Mouse (Mus musculus) erythroblast, embryonic 14.5 days (primary cell): Measurements from ENCODE around the gene Igsf8. TPM values are rescaled to one million over a fixed set of nuclear protein-coding genes. Genes with fewer than 3 reads are reported as not detected.

Source experiments
- H3K27me3 ChIP-seq: 2 replicates; pipeline ENCODE4 v1.6.1; 2012; ENCODE audit warnings: inconsistent platforms; ENCODE audit not compliant: control insufficient read depth
- H3K36me3 ChIP-seq: 2 replicates; pipeline ENCODE4 v1.6.1; 2012; ENCODE audit warnings: mild to moderate bottlenecking, inconsistent platforms; ENCODE audit not compliant: control insufficient read depth
- H3K4me1 ChIP-seq: 2 replicates; pipeline ENCODE4 v1.6.1; 2012; ENCODE audit warnings: inconsistent platforms; ENCODE audit not compliant: control insufficient read depth
- H3K4me3 ChIP-seq: replicated peaks from 2 replicates; pipeline ENCODE3; 2012; ENCODE audit warnings: moderate library complexity, mild to moderate bottlenecking, inconsistent platforms
- H3K9me3 ChIP-seq: 2 replicates; pipeline ENCODE4 v1.6.1; 2012; ENCODE audit warnings: low read length, inconsistent platforms, mixed read lengths; ENCODE audit not compliant: control insufficient read depth
- GATA1 ChIP-seq: IDR thresholded peaks from 2 replicates; pipeline ENCODE4 v1.6.1; 2012; ENCODE audit warnings: low read length, inconsistent platforms, mixed read lengths
- TAL1 ChIP-seq: IDR thresholded peaks from 3 replicates; pipeline ENCODE4 v1.6.1; 2012; ENCODE audit warnings: low read length, inconsistent platforms, mixed read lengths
- polyA plus RNA-seq: library from polyadenylated mRNA; stranded (reverse); fragments of >175 nt; gene quantifications from 2 replicates; pipeline ENCODE4 v1.2.3, GENCODE M21; 2012

Gene Igsf8
- polyA plus RNA-seq, 1 experiment: 2.7 TPM

DNA sequence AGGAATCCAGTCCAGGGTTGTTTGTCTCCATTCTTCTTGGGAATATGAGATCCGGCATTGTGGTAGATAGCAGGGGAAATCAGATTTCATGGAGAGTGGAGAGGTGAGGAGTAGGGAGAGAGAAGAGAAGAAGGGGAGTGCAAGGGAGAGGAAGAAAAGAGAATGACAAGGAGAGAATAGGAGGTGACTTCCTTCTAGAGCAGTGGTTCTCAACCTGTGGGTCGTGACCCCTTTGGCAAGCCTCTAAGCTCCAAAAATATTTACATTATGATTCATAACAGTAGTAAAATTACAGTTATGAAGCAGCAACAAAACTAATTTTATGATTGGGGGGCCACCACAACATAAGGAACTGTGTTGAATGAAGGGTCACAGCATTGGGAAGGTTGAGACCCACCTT is 71.5 kb downstream of the Igsf8 start:
- TF ChIP-seq GATA1: no peak
- no peak overlapping the region for H3K4me3 ChIP-seq
- H3K36me3 ChIP-seq: no peaks in the 10 kb centered on the region
- peaks cover 66% of the 10 kb centered on the region for H3K27me3 ChIP-seq
- H3K9me3 ChIP-seq: no peaks in the 10 kb centered on the region
- H3K4me1 ChIP-seq: no peaks in the 10 kb centered on the region

DNA sequence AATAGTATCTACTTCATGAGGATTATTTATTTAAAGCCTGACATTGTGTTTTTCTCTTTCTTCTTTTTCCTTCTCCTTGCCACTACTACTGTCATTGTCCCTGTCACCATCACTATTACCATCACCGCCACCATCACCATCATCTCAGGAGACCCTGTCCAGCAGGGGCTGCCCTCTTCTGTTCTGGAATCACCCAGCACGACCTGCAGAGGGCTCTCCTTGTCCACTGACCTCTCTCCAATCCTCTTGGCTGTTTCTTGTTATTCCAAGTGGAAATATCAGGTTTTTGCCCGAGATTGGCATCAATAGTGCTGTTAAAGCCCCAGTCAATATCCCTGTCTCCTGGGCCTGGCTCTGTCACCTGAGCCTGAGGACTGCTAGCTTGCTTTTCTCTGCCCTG is 72.1 kb downstream of the Igsf8 start:
- Histone ChIP-seq H3K9me3 (no peaks in the 10 kb centered on the region), H3K4me1 (no peaks in the 10 kb centered on the region), H3K27me3 (peaks cover 65% of the 10 kb centered on the region), H3K36me3 (no peaks in the 10 kb centered on the region), H3K4me3 (no peak overlapping the region)
- no peak for TF ChIP-seq GATA1
- TF ChIP-seq TAL1: no peak

DNA sequence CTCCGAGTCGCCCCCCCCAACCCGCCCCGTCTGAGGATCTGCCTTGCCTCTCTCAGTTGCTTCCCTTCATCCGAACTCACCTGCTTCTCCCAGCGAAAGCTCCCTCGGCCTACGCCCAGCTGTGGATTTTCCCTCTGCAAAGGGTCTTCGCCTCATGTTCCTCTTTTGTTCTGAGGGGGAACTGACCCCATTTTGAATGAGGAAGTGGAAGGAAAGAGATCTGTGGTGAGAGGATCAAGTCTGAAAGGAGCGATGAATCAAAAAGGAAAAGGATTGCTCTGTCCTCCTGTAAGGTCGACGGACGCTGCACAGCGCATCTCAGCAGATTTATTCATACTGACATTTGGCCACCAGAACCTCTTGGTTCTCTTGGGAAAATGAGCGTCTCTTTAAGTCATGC is 74.4 kb downstream of the Igsf8 start:
- Histone ChIP-seq H3K4me1 (peaks cover 3% of the 10 kb centered on the region), H3K27me3 (peaks cover 65% of the 10 kb centered on the region), H3K9me3 (no peaks in the 10 kb centered on the region), H3K4me3 (no peak overlapping the region), H3K36me3 (no peaks in the 10 kb centered on the region)
- TF ChIP-seq GATA1 (no peak), TAL1 (no peak)

DNA sequence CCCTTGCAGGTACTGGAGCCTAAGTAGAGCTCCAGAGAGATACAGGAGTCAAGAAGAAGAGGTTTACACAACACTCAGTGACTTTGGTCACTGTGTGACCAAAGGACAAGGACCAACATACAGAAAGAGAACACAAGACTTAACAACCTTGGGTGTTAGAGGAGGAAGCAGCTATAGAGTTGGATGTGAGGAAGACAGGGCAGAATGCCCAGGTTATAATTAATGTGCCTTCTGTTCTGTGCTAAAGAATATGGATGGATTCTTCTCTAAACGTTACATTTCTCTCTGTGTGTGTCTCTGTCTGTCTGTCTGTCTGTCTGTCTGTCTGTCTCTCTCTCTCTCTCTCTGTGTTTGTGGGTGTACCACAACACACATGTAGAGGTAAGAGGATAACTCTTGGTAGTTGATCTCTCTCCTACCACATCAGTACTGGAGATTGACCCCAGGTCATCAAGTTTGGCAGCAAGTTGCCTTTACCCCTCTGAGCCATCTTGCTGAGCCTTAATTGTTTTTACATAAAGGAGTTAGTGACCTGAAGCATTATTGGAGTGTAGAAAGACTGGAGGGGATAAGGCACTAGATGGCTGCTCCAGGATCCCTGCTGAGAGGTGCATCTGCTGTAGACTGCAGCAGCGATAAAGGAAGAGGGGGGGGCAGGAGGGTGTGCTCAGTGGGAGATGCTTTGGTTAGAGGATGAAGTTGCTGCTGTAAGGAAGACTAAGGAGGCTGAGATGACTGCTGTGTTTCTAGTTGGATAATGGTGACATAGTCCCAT is 76.2 kb downstream of the Igsf8 start:
- H3K36me3 ChIP-seq: no peaks in the 10 kb centered on the region
- H3K27me3 ChIP-seq: peaks cover 74% of the 10 kb centered on the region
- no peak for TF ChIP-seq GATA1
- no peak for TF ChIP-seq TAL1
- no peak overlapping the region for H3K4me3 ChIP-seq
- H3K9me3 ChIP-seq: no peaks in the 10 kb centered on the region
- H3K4me1 ChIP-seq: peaks cover 8% of the 10 kb centered on the region

DNA sequence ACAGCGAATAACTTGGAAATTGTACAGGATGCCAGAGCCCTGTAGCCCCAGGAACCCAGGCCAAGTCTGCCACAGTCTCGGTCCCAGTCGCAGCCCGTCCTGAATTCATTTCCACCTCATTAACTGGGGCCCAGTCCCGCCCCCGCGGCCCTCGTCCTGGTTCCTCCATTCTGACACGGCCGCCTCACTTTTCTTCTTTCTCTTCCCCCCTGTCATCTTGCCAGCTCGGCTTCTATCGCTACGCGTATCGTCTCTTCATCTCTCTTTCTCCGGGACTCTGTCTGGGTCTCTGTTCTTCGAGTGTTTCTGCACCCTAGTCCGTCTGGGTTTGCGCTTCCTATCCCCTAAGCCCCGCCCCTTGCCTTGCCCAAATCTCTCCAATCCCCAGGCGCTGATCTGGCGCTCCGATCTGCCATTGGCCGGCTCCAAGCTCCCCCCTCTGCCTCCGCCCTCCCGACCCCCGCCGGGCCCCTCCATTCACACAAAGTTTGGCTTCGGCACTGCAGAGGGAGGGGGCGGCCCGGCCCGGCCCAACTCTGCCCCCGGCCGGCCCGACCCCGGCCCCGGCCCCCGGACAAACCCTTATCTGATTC is 79.4 kb downstream of the Igsf8 start, which contains the start of gene Kcnj10:
TSS of gene Kcnj10 (plus strand) at position 482 of the 593 bp plus-strand sequence.
- H3K4me3 ChIP-seq: peak within 1 kb of the TSS; percentile 49
- no peaks in the 10 kb centered on the region for H3K36me3 ChIP-seq
- peaks cover 8% of the 10 kb centered on the region for H3K4me1 ChIP-seq
- H3K27me3 ChIP-seq: peaks cover 70% of the 10 kb centered on the region
- no peaks in the 10 kb centered on the region for H3K9me3 ChIP-seq
- TF ChIP-seq TAL1: no peak
- TF ChIP-seq GATA1: no peak

DNA sequence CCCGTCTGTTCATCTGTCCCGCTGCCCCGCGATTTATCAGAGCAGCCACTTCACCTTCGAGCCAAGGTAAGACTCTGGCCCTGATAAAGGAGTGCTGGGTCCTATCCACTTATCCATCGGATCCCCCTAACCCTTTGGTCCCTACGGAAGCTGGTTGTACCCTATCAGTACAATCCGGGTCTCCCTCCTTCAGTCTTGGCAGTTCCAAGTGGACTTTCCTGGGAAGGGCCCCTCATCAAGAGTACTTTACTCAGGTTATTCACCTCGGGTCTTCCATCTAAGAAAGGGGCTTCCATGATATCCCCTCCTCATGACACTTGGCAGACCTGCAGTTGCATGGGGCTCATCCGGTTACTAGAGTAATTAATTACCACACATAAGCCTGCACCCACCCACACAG is 79.9 kb downstream of the Igsf8 start:
- Histone ChIP-seq H3K9me3 (no peaks in the 10 kb centered on the region), H3K4me1 (peaks cover 8% of the 10 kb centered on the region), H3K27me3 (peaks cover 65% of the 10 kb centered on the region), H3K36me3 (no peaks in the 10 kb centered on the region), H3K4me3 (peak overlapping the region; percentile 49)
- TF ChIP-seq GATA1: no peak
- no peak for TF ChIP-seq TAL1

DNA sequence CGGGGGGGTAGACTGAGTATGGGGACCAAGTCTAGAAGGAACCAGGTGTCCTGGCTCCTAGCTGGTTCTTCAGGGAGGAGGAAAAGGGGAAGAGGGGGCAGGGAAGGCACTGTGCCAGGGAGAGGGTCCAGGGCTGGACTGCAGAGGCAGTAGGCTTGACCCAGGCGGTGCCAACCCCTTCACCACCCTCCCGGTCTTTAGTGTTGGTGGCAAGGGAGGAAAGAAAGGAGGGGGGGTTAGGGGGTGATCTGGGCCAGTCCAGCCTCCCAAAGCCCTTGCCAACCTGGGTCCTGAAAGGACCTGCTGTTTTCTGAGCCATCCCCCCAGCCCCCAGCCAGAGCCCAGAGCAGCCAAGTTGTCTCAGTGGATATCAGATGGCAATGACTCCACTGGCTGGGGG is 81.3 kb downstream of the Igsf8 start:
- Histone ChIP-seq H3K36me3 (no peaks in the 10 kb centered on the region), H3K4me3 (no peak overlapping the region), H3K4me1 (peaks cover 8% of the 10 kb centered on the region), H3K9me3 (no peaks in the 10 kb centered on the region), H3K27me3 (peaks cover 58% of the 10 kb centered on the region)
- TF ChIP-seq GATA1 (no peak), TAL1 (no peak)

DNA sequence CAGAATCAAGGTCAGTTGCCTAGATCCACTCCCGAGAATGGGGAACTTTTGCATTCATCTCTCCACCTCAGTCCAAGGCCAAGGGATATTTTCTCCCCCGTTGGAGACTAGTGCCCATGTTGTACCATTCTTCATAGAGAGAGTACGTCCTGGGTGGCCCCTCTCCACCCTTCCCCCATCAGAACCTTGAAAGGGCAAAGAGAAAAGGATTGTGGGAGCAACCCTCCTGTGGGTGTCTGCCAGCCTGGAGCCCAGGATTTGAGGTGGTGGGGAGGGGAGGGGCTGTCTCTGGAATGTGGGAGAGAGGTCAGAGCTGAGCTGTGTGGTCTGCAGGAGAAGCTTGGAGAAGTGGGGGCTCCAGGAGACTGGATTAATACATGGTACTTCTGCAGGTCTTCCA is 82.5 kb downstream of the Igsf8 start:
- Histone ChIP-seq H3K4me1 (peaks cover 8% of the 10 kb centered on the region), H3K4me3 (no peak overlapping the region), H3K9me3 (no peaks in the 10 kb centered on the region), H3K36me3 (no peaks in the 10 kb centered on the region), H3K27me3 (peaks cover 51% of the 10 kb centered on the region)
- TF ChIP-seq GATA1 (no peak), TAL1 (no peak)

DNA sequence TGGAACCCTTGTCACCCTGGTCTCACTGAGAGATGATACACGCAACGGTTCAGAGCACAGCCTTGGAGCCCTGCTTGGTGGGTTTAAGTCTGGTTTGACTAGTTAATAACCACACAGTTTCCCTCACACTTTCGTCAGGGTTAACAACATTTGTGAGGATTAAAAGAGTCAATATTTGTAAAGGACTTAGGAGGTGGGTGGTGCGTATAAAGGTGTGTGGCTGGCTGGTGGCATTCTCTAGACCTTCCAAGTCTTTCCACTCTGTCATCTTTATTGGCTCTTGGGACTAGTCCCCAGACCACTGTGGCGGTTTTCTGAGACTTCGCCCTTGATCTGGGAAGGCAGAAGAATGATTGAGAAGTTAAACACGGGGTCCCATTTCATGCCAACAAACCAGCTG is 83.4 kb downstream of the Igsf8 start:
- H3K27me3 ChIP-seq: peaks cover 42% of the 10 kb centered on the region
- no peaks in the 10 kb centered on the region for H3K36me3 ChIP-seq
- TF ChIP-seq TAL1 (no peak), GATA1 (no peak)
- H3K4me1 ChIP-seq: peaks cover 8% of the 10 kb centered on the region
- no peak overlapping the region for H3K4me3 ChIP-seq
- H3K9me3 ChIP-seq: no peaks in the 10 kb centered on the region
